Mouse (Mus musculus): Measurements from ENCODE around the gene Igsf8.

DNA sequence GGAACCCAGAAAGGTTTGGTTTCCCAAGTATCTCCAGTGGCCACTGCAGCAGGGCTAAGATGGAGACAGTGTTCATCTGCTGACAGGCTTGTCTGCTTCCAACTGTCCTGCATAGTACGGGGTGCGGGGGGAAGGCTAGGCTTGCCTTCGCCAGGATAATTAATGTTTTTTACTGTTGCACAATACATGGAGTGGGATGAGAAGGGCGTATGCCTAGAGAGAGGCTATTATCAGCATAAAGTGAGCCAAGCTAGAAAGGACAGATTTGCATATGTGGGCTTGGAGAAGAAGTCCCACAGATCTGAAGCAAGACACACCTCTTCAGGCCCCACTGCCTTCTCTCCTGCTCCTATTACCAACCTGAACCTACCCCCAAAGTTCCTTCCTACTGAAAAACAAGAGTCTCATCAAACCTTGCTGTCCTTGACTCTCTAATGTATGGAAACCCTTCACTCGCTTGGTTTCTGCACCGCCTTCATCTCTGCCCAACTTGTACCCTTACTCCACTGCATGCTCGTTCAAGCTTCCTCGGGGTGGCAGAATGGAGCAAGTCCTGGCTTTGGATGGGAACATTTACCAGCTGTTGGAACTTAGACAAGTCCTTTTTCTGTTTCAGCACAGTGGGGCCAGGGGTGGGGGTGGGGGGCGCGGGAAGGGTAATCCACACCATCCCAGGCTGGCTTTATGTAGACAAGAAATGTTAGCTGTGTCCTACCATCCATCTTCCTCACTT, 20.2 kb downstream of the Igsf8 start:
- TF ChIP-seq CTCF (IDR thresholded peaks at IDR 0.05; ENCODE audit: borderline replicate concordance, control insufficient read depth, extremely low read depth, insufficient read depth, low read length, poor library complexity): no peak
- TF ChIP-seq POLR2A (IDR thresholded peaks at IDR 0.05; ENCODE audit: control insufficient read depth, extremely low read depth, insufficient read depth, low read length, poor library complexity): no peak
